Mouse (Mus musculus) lung, postnatal 0 days (tissue): ENCODE data around the gene Nr2f6. TPM values are rescaled to one million over a fixed set of nuclear protein-coding genes. Genes with fewer than 3 reads are reported as not detected.

ENCODE experiments used
- ATAC-seq: fragments of 200-750 bp; cut with Nextera tagmentation; 2 replicates; pipeline ENCODE4 v1.8.0; 2017; ENCODE audit warnings: moderate library complexity
- DNase-seq: peaks from one replicate; pipeline ENCODE4 v3.0.0-alpha.2; 2016; ENCODE audit warnings: low spot score
- H3K27ac ChIP-seq: fragments of 300-500 bp; sonication (generic); 2 replicates; pipeline ENCODE4 v1.5.1; 2014; ENCODE audit warnings: antibody characterized with exemption, mild to moderate bottlenecking, low read length, mixed read lengths
- H3K27me3 ChIP-seq: fragments of 300-500 bp; sonication (generic); replicated peaks from 2 replicates; pipeline ENCODE4 v1.6.1; 2014; ENCODE audit warnings: low read length, mixed read lengths; ENCODE audit not compliant: insufficient read depth
- H3K36me3 ChIP-seq: fragments of 300-500 bp; sonication (generic); 2 replicates; pipeline ENCODE4 v1.6.1; 2014; ENCODE audit warnings: low read length, mixed read lengths; ENCODE audit not compliant: insufficient read depth
- H3K4me1 ChIP-seq: fragments of 300-500 bp; sonication (generic); 2 replicates; pipeline ENCODE4 v1.6.1; 2014; ENCODE audit warnings: antibody characterized with exemption, low read depth, low read length, mixed read lengths; ENCODE audit not compliant: insufficient read depth
- H3K4me2 ChIP-seq: fragments of 300-500 bp; sonication (generic); replicated peaks from 2 replicates; pipeline ENCODE4 v1.6.1; 2014; ENCODE audit warnings: low read depth, mild to moderate bottlenecking, low read length, moderate library complexity, mixed read lengths
- H3K4me3 ChIP-seq: fragments of 300-500 bp; sonication (generic); 2 replicates; pipeline ENCODE4 v1.5.1; 2014; ENCODE audit warnings: low read depth, low read length
- H3K9ac ChIP-seq: fragments of 300-500 bp; sonication (generic); replicated peaks from 2 replicates; pipeline ENCODE4 v1.6.1; 2014; ENCODE audit warnings: low read depth, mild to moderate bottlenecking
- H3K9me3 ChIP-seq: fragments of 300-500 bp; sonication (generic); 2 replicates; pipeline ENCODE4 v1.6.1; 2016; ENCODE audit warnings: low read length, mixed read lengths
- CTCF ChIP-seq: IDR thresholded peaks from 2 replicates; pipeline ENCODE4 v1.5.1; 2016; ENCODE audit warnings: antibody characterized with exemption, mild to moderate bottlenecking
- EP300 ChIP-seq: IDR thresholded peaks from 2 replicates; pipeline ENCODE4 v1.6.1; 2016; ENCODE audit warnings: antibody characterized with exemption, mild to moderate bottlenecking, control low read depth
- WGBS: fragments of 180-500 bp; shearing (Covaris S2); extraction: QIAGEN DNeasy Blood & Tissue Kit; methylation state at CpG from one replicate; pipeline ENCODE4 v1.1.7; 2014; 5-methylcytosine and 5-hydroxymethylcytosine counted together
- polyA plus RNA-seq: library from polyadenylated mRNA; unstranded; fragments of >200 nt; fragmentation: Nextera tagmentation; extraction: Ambion mirVana; gene quantifications from 2 replicates; pipeline ENCODE4 v1.2.1, GENCODE M21; 2015

The Nr2f6 gene
- polyA plus RNA-seq, 1 experiment from 2014 or later = 61.5 TPM

DNA sequence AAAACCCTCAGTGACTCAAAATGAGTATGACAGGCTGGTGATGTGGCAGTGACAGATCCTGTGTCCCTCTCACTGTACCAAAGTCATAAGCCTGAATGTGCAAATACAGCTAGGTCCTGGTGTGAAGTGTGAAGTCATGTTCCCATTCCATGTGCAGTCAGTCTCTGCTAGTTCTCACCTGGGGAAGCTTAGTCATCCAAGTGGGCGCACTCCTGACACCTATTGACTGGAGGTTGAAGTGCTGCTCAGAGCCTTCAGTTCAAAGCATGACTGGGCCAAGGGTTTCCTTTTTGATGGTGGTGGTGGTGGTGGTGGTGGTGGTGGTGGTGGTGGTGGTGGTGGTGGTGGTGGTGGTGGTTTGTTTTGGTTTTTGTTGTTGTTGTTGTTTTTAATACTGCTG is 56.9 kb downstream of the Nr2f6 start:
- H3K36me3 ChIP-seq = peaks cover 42% of the 10 kb centered on the region
- WGBS = 73% methylated on average over 1 of the region's 1 CpGs
- H3K27me3 ChIP-seq = no peaks in the 10 kb centered on the region
- DNase-seq = peak; percentile 40
- H3K4me1 ChIP-seq = no peaks in the 10 kb centered on the region
- H3K9me3 ChIP-seq = no peaks in the 10 kb centered on the region
- H3K27ac ChIP-seq = no peak overlapping the region
- H3K4me2 ChIP-seq = no peak overlapping the region
- ATAC-seq = 0 out of 2 replicates have a peak, but pooled peaks have one; percentile 58
- H3K4me3 ChIP-seq = no peak overlapping the region
- TF ChIP-seq CTCF (peak; percentile 65), EP300 (no peak)
- no peak overlapping the region for H3K9ac ChIP-seq

Other genes with a start within 250 kb of the Nr2f6 start
- 9.1 and 9.6 TPM in 2 replicates for gene Myo9b, start 109.2 kb downstream of the Nr2f6 start, polyA plus RNA-seq
- gene Haus8, start 109.0 kb downstream of the Nr2f6 start, polyA plus RNA-seq = 13.5 and 18.9 TPM in 2 replicates
- gene Use1, start 15.1 kb downstream of the Nr2f6 start, polyA plus RNA-seq = 136 and 139 TPM in 2 replicates
- 11.1 and 11.9 TPM in 2 replicates for gene Ocel1, start 10.7 kb downstream of the Nr2f6 start, polyA plus RNA-seq
- gene Ushbp1, start 13.8 kb upstream of the Nr2f6 start, polyA plus RNA-seq = 29.5 and 42.0 TPM in 2 replicates
- 60.8 and 62.5 TPM in 2 replicates for gene Babam1, start 14.9 kb upstream of the Nr2f6 start, polyA plus RNA-seq
- gene Ankle1, start 24.1 kb upstream of the Nr2f6 start, polyA plus RNA-seq = 0.72 and 1.5 TPM in 2 replicates
- 23.8 and 27.6 TPM in 2 replicates for gene Abhd8, start 81.7 kb upstream of the Nr2f6 start, polyA plus RNA-seq
- 137 and 146 TPM in 2 replicates for gene Mrpl34, start 83.0 kb upstream of the Nr2f6 start, polyA plus RNA-seq
- gene Dda1, start 87.2 kb upstream of the Nr2f6 start, polyA plus RNA-seq = 73.7 and 78.6 TPM in 2 replicates
- gene Ano8, start 104.0 kb upstream of the Nr2f6 start, polyA plus RNA-seq = 1.1 and 1.2 TPM in 2 replicates
- 10.6 and 11.6 TPM in 2 replicates for gene Gtpbp3, start 106.1 kb upstream of the Nr2f6 start, polyA plus RNA-seq
- 246 and 265 TPM in 2 replicates for gene Plvap, start 129.8 kb upstream of the Nr2f6 start, polyA plus RNA-seq
- gene Ccdc194, start 143.8 kb upstream of the Nr2f6 start, polyA plus RNA-seq = 0.07 and 0.08 TPM in 2 replicates
- 86.2 and 99.8 TPM in 2 replicates for gene Bst2, start 155.5 kb upstream of the Nr2f6 start, polyA plus RNA-seq
- 103 and 112 TPM in 2 replicates for gene Mvb12a, start 161.0 kb upstream of the Nr2f6 start, polyA plus RNA-seq
- gene Tmem221, start 176.9 kb upstream of the Nr2f6 start, polyA plus RNA-seq = 8.5 and 8.7 TPM in 2 replicates
- gene Nxnl1, start 184.6 kb upstream of the Nr2f6 start, polyA plus RNA-seq = 0.11 and 0.13 TPM in 2 replicates
- gene Slc27a1, start 186.9 kb upstream of the Nr2f6 start, polyA plus RNA-seq = 26.9 and 27.7 TPM in 2 replicates
- gene Pgls, start 210.2 kb upstream of the Nr2f6 start, polyA plus RNA-seq = 174 and 177 TPM in 2 replicates
- 1.2 and 2.0 TPM in 2 replicates for gene Fam129c, start 215.7 kb upstream of the Nr2f6 start, polyA plus RNA-seq
- gene Colgalt1, start 229.0 kb upstream of the Nr2f6 start, polyA plus RNA-seq = 64.7 and 66.0 TPM in 2 replicates